Mouse (Mus musculus): ENCODE measurements around the gene Rps12-ps3. TPM values are rescaled to one million over a fixed set of nuclear protein-coding genes. Genes with fewer than 3 reads are reported as not detected.

Gene Rps12-ps3
- polyA plus RNA-seq, 1 experiment from 2014 or later: 25.1 TPM

GRCm38 (mm10) chr19:59289811-59290210, 32.3 kb upstream of the Rps12-ps3 start:
- WGBS: 57% methylated on average over 6 of the region's 6 CpGs
- DNase-seq (ENCODE audit: low spot score): peak; percentile 23
- Histone ChIP-seq H3K4me3 (ENCODE audit: low read depth, low read length) (no peak overlapping the region), H3K27me3 (ENCODE audit: control insufficient read depth, insufficient read depth, low read length) (no peaks in the 10 kb centered on the region), H3K4me1 (replicated peaks; ENCODE audit: control insufficient read depth, insufficient read depth) (no peaks in the 10 kb centered on the region), H3K9me3 (ENCODE audit: control insufficient read depth, low read length) (no peaks in the 10 kb centered on the region), H3K9ac (ENCODE audit: low read length) (no peak overlapping the region), H3K36me3 (ENCODE audit: control insufficient read depth, insufficient read depth, low read length) (no peaks in the 10 kb centered on the region), H3K4me2 (replicated peaks; ENCODE audit: low read depth) (no peak overlapping the region), H3K27ac (replicated peaks) (no peak overlapping the region)
- ATAC-seq (ENCODE audit: low FRiP score, low TSS enrichment): peak; percentile 92
- TF ChIP-seq EP300 (optimal IDR thresholded peaks at IDR 0.05) (no peak), CTCF (IDR thresholded peaks at IDR 0.05; ENCODE audit: low read depth) (no peak)

GRCm38 (mm10) chr19:59292183-59292839, 29.8 kb upstream of the Rps12-ps3 start:
- no peak for ATAC-seq (ENCODE audit: low FRiP score, low TSS enrichment)
- 69% methylated on average over 5 of the region's 5 CpGs for WGBS

GRCm38 (mm10) chr19:59315308-59315707, 6.8 kb upstream of the Rps12-ps3 start:
- TF ChIP-seq CTCF (IDR thresholded peaks at IDR 0.05; ENCODE audit: low read depth) (peak; percentile 52), EP300 (optimal IDR thresholded peaks at IDR 0.05) (no peak)
- H3K36me3 ChIP-seq (ENCODE audit: control insufficient read depth, insufficient read depth, low read length): no peaks in the 10 kb centered on the region
- H3K4me2 ChIP-seq (replicated peaks; ENCODE audit: low read depth): no peak overlapping the region
- H3K4me3 ChIP-seq (ENCODE audit: low read depth, low read length): no peak overlapping the region
- H3K9me3 ChIP-seq (ENCODE audit: control insufficient read depth, low read length): no peaks in the 10 kb centered on the region
- no peak overlapping the region for H3K27ac ChIP-seq (replicated peaks)
- no peaks in the 10 kb centered on the region for H3K4me1 ChIP-seq (replicated peaks; ENCODE audit: control insufficient read depth, insufficient read depth)
- ATAC-seq (ENCODE audit: low FRiP score, low TSS enrichment) (no peak), DNase-seq (ENCODE audit: low spot score) (no peak)
- no peak overlapping the region for H3K9ac ChIP-seq (ENCODE audit: low read length)
- H3K27me3 ChIP-seq (ENCODE audit: control insufficient read depth, insufficient read depth, low read length): no peaks in the 10 kb centered on the region

More at GRCm38 (mm10) chr19:59292183-59292839, 29.8 kb upstream of the Rps12-ps3 start:
- Histone ChIP-seq H3K27ac (replicated peaks) (no peak overlapping the region), H3K27me3 (ENCODE audit: control insufficient read depth, insufficient read depth, low read length) (no peaks in the 10 kb centered on the region), H3K4me3 (ENCODE audit: low read depth, low read length) (no peak overlapping the region), H3K4me1 (replicated peaks; ENCODE audit: control insufficient read depth, insufficient read depth) (no peaks in the 10 kb centered on the region), H3K4me2 (replicated peaks; ENCODE audit: low read depth) (no peak overlapping the region), H3K36me3 (ENCODE audit: control insufficient read depth, insufficient read depth, low read length) (no peaks in the 10 kb centered on the region), H3K9me3 (ENCODE audit: control insufficient read depth, low read length) (no peaks in the 10 kb centered on the region), H3K9ac (ENCODE audit: low read length) (no peak overlapping the region)
- no peak for DNase-seq (ENCODE audit: low spot score)
- TF ChIP-seq CTCF (IDR thresholded peaks at IDR 0.05; ENCODE audit: low read depth): no peak
- TF ChIP-seq EP300 (optimal IDR thresholded peaks at IDR 0.05): no peak

- Histone ChIP-seq H3K4me1 (replicated peaks; ENCODE audit: control insufficient read depth, insufficient read depth) (no peaks in the 10 kb centered on the region), H3K27me3 (ENCODE audit: control insufficient read depth, insufficient read depth, low read length) (no peaks in the 10 kb centered on the region), H3K4me3 (ENCODE audit: low read depth, low read length) (no peak overlapping the region), H3K27ac (replicated peaks) (no peak overlapping the region), H3K4me2 (replicated peaks; ENCODE audit: low read depth) (no peak overlapping the region), H3K9ac (ENCODE audit: low read length) (no peak overlapping the region), H3K9me3 (ENCODE audit: control insufficient read depth, low read length) (no peaks in the 10 kb centered on the region), H3K36me3 (ENCODE audit: control insufficient read depth, insufficient read depth, low read length) (no peaks in the 10 kb centered on the region)
- ATAC-seq (ENCODE audit: low FRiP score, low TSS enrichment) (no peak), DNase-seq (ENCODE audit: low spot score) (peak; percentile 39)
- TF ChIP-seq CTCF (IDR thresholded peaks at IDR 0.05; ENCODE audit: low read depth) (peak; percentile 71), EP300 (optimal IDR thresholded peaks at IDR 0.05) (no peak)
Observed at GRCm38 (mm10) chr19:59316571-59316970, 5.5 kb upstream of the Rps12-ps3 start.

- Histone ChIP-seq H3K27ac (replicated peaks) (no peak overlapping the region), H3K9ac (ENCODE audit: low read length) (no peak overlapping the region)
Observed at GRCm38 (mm10) chr19:59330816-59331225, 8.7 kb downstream of the Rps12-ps3 start.

GRCm38 (mm10) chr19:59336655-59337054, 14.6 kb downstream of the Rps12-ps3 start:
- no peaks in the 10 kb centered on the region for H3K36me3 ChIP-seq (ENCODE audit: control insufficient read depth, insufficient read depth, low read length)
- H3K9ac ChIP-seq (ENCODE audit: low read length): no peak overlapping the region
- H3K27ac ChIP-seq (replicated peaks): no peak overlapping the region
- H3K4me1 ChIP-seq (replicated peaks; ENCODE audit: control insufficient read depth, insufficient read depth): no peaks in the 10 kb centered on the region
- WGBS: 100% methylated on average over 1 of the region's 1 CpGs
- TF ChIP-seq EP300 (optimal IDR thresholded peaks at IDR 0.05) (no peak), CTCF (IDR thresholded peaks at IDR 0.05; ENCODE audit: low read depth) (no peak)
- no peak overlapping the region for H3K4me3 ChIP-seq (ENCODE audit: low read depth, low read length)
- no peaks in the 10 kb centered on the region for H3K9me3 ChIP-seq (ENCODE audit: control insufficient read depth, low read length)
- DNase-seq (ENCODE audit: low spot score) (no peak), ATAC-seq (ENCODE audit: low FRiP score, low TSS enrichment) (no peak)
- H3K4me2 ChIP-seq (replicated peaks; ENCODE audit: low read depth): no peak overlapping the region
- no peaks in the 10 kb centered on the region for H3K27me3 ChIP-seq (ENCODE audit: control insufficient read depth, insufficient read depth, low read length)

More at GRCm38 (mm10) chr19:59330816-59331225, 8.7 kb downstream of the Rps12-ps3 start:
- Histone ChIP-seq H3K4me2 (replicated peaks; ENCODE audit: low read depth) (no peak overlapping the region), H3K27me3 (ENCODE audit: control insufficient read depth, insufficient read depth, low read length) (no peaks in the 10 kb centered on the region), H3K4me1 (replicated peaks; ENCODE audit: control insufficient read depth, insufficient read depth) (no peaks in the 10 kb centered on the region), H3K36me3 (ENCODE audit: control insufficient read depth, insufficient read depth, low read length) (no peaks in the 10 kb centered on the region), H3K4me3 (ENCODE audit: low read depth, low read length) (no peak overlapping the region), H3K9me3 (ENCODE audit: control insufficient read depth, low read length) (no peaks in the 10 kb centered on the region)
- ATAC-seq (ENCODE audit: low FRiP score, low TSS enrichment) (no peak), DNase-seq (ENCODE audit: low spot score) (no peak)
- TF ChIP-seq CTCF (IDR thresholded peaks at IDR 0.05; ENCODE audit: low read depth) (no peak), EP300 (optimal IDR thresholded peaks at IDR 0.05) (no peak)
